Mouse (Mus musculus): Measurements from ENCODE around the gene Dcaf11. TPM values are rescaled to one million over a fixed set of nuclear protein-coding genes. Genes with fewer than 3 reads are reported as not detected.
A peak's percentile ranks its signal among the peaks of the same experiment; 100 is the strongest.

Gene Dcaf11
- polyA plus RNA-seq, 1 experiment from 2014 or later: 102 TPM

- H3K4me1 ChIP-seq (ENCODE audit: control insufficient read depth, insufficient read depth, low read length): peaks cover 3% of the 10 kb centered on the region; the same call in 1 of the 2 replicates
- H3K27me3 ChIP-seq (replicated peaks; ENCODE audit: control insufficient read depth, insufficient read depth, low read length): no peaks in the 10 kb centered on the region
- no peaks in the 10 kb centered on the region for H3K9me3 ChIP-seq (ENCODE audit: control insufficient read depth, low read length)
- H3K27ac ChIP-seq (ENCODE audit: low read length): no peak overlapping the region
- no peak for ATAC-seq
- no peak overlapping the region for H3K4me2 ChIP-seq (ENCODE audit: low read depth, low read length)
- 76% methylated on average over 5 of the region's 5 CpGs for WGBS
- peaks cover 12% of the 10 kb centered on the region for H3K36me3 ChIP-seq (ENCODE audit: control insufficient read depth, insufficient read depth, low read length)
- no peak overlapping the region for H3K4me3 ChIP-seq (ENCODE audit: low read length)
- H3K9ac ChIP-seq (ENCODE audit: low read depth, low read length): no peak overlapping the region
Observed at GRCm38 (mm10) chr14:55551347-55551746, 8.5 kb upstream of the Dcaf11 start.

DNA sequence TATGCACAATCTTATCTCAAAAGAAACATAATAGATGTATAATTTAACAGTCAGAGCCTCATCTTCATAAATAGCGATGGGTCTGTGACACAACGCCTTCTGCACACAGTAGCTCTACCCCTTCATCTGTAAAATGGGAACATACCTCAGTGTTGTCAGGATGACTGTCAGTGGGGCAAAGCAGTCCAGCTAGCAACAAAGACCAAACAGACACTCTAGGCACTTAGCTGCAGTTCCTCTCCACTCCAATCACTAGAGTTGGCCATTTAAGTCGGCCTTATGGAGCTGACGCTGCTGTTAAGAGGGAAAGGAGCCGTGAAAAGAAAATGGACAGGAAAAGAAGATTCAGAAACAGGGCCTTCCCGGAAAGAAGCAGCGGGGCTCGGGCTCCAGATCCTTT is 8.0 kb upstream of the Dcaf11 start:
- no peak overlapping the region for H3K4me2 ChIP-seq (ENCODE audit: low read depth, low read length)
- H3K4me3 ChIP-seq (ENCODE audit: low read length): no peak overlapping the region
- WGBS: 94% methylated on average over 8 of the region's 8 CpGs
- no peak overlapping the region for H3K9ac ChIP-seq (ENCODE audit: low read depth, low read length)
- no peak overlapping the region for H3K27ac ChIP-seq (ENCODE audit: low read length)
- H3K9me3 ChIP-seq (ENCODE audit: control insufficient read depth, low read length): no peaks in the 10 kb centered on the region
- H3K27me3 ChIP-seq (replicated peaks; ENCODE audit: control insufficient read depth, insufficient read depth, low read length): no peaks in the 10 kb centered on the region
- H3K36me3 ChIP-seq (ENCODE audit: control insufficient read depth, insufficient read depth, low read length): peaks cover 12% of the 10 kb centered on the region
- ATAC-seq: no peak
- H3K4me1 ChIP-seq (ENCODE audit: control insufficient read depth, insufficient read depth, low read length): peaks cover 6% of the 10 kb centered on the region; the same call in 1 of the 2 replicates

GRCm38 (mm10) chr14:55554635-55555034 is 5.2 kb upstream of the Dcaf11 start:
- Histone ChIP-seq H3K27me3 (replicated peaks; ENCODE audit: control insufficient read depth, insufficient read depth, low read length) (no peaks in the 10 kb centered on the region), H3K9ac (ENCODE audit: low read depth, low read length) (no peak overlapping the region), H3K27ac (ENCODE audit: low read length) (no peak overlapping the region), H3K4me1 (ENCODE audit: control insufficient read depth, insufficient read depth, low read length) (peaks cover 6% of the 10 kb centered on the region; the same call in 1 of the 2 replicates), H3K9me3 (ENCODE audit: control insufficient read depth, low read length) (no peaks in the 10 kb centered on the region), H3K36me3 (ENCODE audit: control insufficient read depth, insufficient read depth, low read length) (no peaks in the 10 kb centered on the region), H3K4me3 (ENCODE audit: low read length) (no peak overlapping the region), H3K4me2 (ENCODE audit: low read depth, low read length) (no peak overlapping the region)
- ATAC-seq: no peak

GRCm38 (mm10) chr14:55555788-55556187 is 4.0 kb upstream of the Dcaf11 start:
- no peak overlapping the region for H3K9ac ChIP-seq (ENCODE audit: low read depth, low read length)
- H3K36me3 ChIP-seq (ENCODE audit: control insufficient read depth, insufficient read depth, low read length): no peaks in the 10 kb centered on the region
- H3K9me3 ChIP-seq (ENCODE audit: control insufficient read depth, low read length): no peaks in the 10 kb centered on the region
- peaks cover 6% of the 10 kb centered on the region; the same call in 1 of the 2 replicates for H3K4me1 ChIP-seq (ENCODE audit: control insufficient read depth, insufficient read depth, low read length)
- WGBS: 82% methylated on average over 3 of the region's 3 CpGs
- ATAC-seq: no peak
- no peaks in the 10 kb centered on the region for H3K27me3 ChIP-seq (replicated peaks; ENCODE audit: control insufficient read depth, insufficient read depth, low read length)
- H3K4me3 ChIP-seq (ENCODE audit: low read length): no peak overlapping the region
- H3K27ac ChIP-seq (ENCODE audit: low read length): no peak overlapping the region
- no peak overlapping the region for H3K4me2 ChIP-seq (ENCODE audit: low read depth, low read length)

DNA sequence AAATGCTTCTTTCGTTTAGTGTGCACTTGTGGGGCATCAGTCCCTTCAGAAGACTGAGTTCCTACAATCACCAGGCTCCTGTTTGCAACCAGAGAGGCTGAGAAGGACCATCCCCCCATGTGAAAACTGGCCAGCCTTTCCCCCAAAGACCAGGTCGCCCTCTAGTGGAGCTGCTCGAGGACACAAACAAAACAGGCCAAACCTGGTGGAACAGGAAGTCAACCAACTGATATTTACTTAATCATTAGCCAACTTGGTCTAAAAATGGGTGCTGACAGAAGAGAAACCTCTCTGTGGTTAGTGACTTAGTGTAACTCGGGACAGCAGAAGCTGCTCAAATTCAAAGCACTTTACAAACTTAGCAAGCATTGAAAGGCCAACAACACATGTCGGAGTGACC is 2.8 kb upstream of the Dcaf11 start:
- 0 out of 2 replicates have a peak overlapping the region, but pooled peaks have one; percentile 1 for H3K4me2 ChIP-seq (ENCODE audit: low read depth, low read length)
- no peaks in the 10 kb centered on the region for H3K9me3 ChIP-seq (ENCODE audit: control insufficient read depth, low read length)
- no peak overlapping the region for H3K4me3 ChIP-seq (ENCODE audit: low read length)
- H3K9ac ChIP-seq (ENCODE audit: low read depth, low read length): no peak overlapping the region
- ATAC-seq: no peak
- peak overlapping the region; percentile 67 for H3K27ac ChIP-seq (ENCODE audit: low read length)
- peaks cover 16% of the 10 kb centered on the region for H3K4me1 ChIP-seq (ENCODE audit: control insufficient read depth, insufficient read depth, low read length)
- H3K36me3 ChIP-seq (ENCODE audit: control insufficient read depth, insufficient read depth, low read length): no peaks in the 10 kb centered on the region
- 20% methylated on average over 5 of the region's 5 CpGs for WGBS
- H3K27me3 ChIP-seq (replicated peaks; ENCODE audit: control insufficient read depth, insufficient read depth, low read length): no peaks in the 10 kb centered on the region

GRCm38 (mm10) chr14:55557587-55557986 is 2.2 kb upstream of the Dcaf11 start:
- no peak for ATAC-seq
- Histone ChIP-seq H3K4me2 (ENCODE audit: low read depth, low read length) (no peak overlapping the region), H3K4me1 (ENCODE audit: control insufficient read depth, insufficient read depth, low read length) (peaks cover 17% of the 10 kb centered on the region), H3K36me3 (ENCODE audit: control insufficient read depth, insufficient read depth, low read length) (no peaks in the 10 kb centered on the region), H3K27me3 (replicated peaks; ENCODE audit: control insufficient read depth, insufficient read depth, low read length) (no peaks in the 10 kb centered on the region), H3K9me3 (ENCODE audit: control insufficient read depth, low read length) (no peaks in the 10 kb centered on the region), H3K4me3 (ENCODE audit: low read length) (no peak overlapping the region), H3K27ac (ENCODE audit: low read length) (peak overlapping the region; percentile 67), H3K9ac (ENCODE audit: low read depth, low read length) (no peak overlapping the region)
- 84% methylated on average over 3 of the region's 3 CpGs for WGBS

DNA sequence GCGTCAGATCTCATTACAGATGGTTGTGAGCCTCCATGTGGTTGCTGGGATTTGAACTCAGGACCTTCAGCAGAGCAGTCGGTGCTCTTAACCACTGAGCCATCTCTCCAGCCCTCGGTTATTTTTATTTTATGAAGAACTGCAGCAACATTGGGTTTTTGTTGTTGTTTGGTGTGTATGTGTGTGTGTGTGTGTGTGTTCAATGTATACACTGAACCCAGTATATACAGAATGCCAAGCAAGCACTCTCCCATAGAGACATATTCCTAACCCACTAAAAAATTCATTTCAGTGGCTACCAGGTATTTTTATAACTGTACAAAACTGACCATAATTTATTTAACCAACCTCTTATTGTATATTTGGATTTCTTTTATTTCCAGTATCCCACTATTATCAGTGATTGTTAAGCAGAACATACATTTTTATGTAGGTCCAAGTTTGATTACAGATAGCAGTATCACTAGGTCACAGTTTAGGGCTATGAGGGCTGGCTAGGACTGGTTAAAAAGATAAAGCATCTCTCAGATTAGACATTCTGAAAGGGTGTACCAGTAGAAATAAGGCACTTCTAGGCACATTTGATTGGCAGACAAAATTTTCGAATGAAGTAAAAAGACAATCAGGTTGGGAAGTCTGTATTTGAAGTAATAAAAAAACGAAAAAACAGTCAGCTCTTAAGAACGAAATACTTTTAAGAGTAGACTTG is 912 bp upstream of the Dcaf11 start:
- Histone ChIP-seq H3K27me3 (replicated peaks; ENCODE audit: control insufficient read depth, insufficient read depth, low read length) (no peaks in the 10 kb centered on the region), H3K4me1 (ENCODE audit: control insufficient read depth, insufficient read depth, low read length) (peaks cover 17% of the 10 kb centered on the region), H3K4me2 (ENCODE audit: low read depth, low read length) (peak overlapping the region; percentile 65), H3K9me3 (ENCODE audit: control insufficient read depth, low read length) (no peaks in the 10 kb centered on the region), H3K27ac (ENCODE audit: low read length) (no peak overlapping the region), H3K4me3 (ENCODE audit: low read length) (no peak overlapping the region; the same call in 1 of the 2 replicates), H3K36me3 (ENCODE audit: control insufficient read depth, insufficient read depth, low read length) (0 out of 2 replicates have a peak, but pooled peaks cover 2% of the 10 kb centered on the region), H3K9ac (ENCODE audit: low read depth, low read length) (no peak overlapping the region)
- ATAC-seq: no peak
- 51% methylated on average over 6 of the region's 6 CpGs for WGBS

DNA sequence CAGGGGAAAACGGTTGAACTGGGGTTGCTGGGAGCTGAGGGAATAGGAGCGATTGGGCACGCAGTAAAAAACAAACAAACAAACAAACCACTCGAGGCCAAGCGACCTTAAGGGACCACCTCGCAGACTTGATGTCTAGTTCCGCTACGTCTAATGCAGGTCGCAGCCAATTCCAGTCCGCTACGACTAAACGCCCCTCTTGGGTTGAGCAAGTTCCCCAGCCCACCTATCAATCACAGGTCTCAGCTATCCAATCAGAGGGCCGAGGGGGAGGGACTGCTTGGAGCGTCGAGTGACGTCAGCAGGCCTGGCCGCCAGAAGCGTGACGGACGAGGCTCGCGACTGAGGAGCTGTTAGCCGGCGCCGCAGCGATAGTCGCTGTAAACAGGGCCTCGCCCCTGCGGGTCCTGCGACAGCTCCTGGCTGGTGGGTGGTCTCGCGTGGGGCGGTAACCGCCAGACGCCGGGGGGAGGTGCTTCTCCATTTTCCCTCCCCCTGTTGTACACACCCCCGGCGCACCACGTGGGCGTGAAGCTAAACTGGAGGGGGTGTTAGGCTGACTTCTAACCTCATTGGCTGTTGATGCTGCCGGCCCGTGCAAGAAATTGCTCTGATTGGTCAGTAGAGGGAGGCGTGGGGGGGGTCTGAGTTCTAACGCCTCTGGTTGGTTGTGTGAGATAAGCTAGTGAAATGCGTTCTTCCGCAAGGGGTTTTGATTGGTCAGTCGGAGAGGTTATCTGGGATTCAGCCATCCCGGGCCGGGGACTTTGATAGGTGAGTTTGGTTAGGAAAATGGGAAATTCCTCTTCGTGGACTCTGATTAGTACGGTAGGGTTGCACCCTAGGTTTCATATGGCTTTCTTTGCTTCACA is 632 bp downstream of the Dcaf11 start, which contains the start of gene A730061H03Rik:
Gene A730061H03Rik (minus strand): TSS at position 205 of the 872 bp plus-strand sequence.
- Histone ChIP-seq H3K36me3 (ENCODE audit: control insufficient read depth, insufficient read depth, low read length) (peaks cover 9% of the 10 kb centered on the region; the same call in 1 of the 2 replicates), H3K9ac (ENCODE audit: low read depth, low read length) (peak within 1 kb of the TSS; percentile 80), H3K9me3 (ENCODE audit: control insufficient read depth, low read length) (no peaks in the 10 kb centered on the region), H3K27me3 (replicated peaks; ENCODE audit: control insufficient read depth, insufficient read depth, low read length) (no peaks in the 10 kb centered on the region), H3K4me3 (ENCODE audit: low read length) (peak within 1 kb of the TSS; percentile 71), H3K27ac (ENCODE audit: low read length) (peak within 1 kb of the TSS; percentile 98), H3K4me1 (ENCODE audit: control insufficient read depth, insufficient read depth, low read length) (peaks cover 14% of the 10 kb centered on the region), H3K4me2 (ENCODE audit: low read depth, low read length) (peak within 1 kb of the TSS; percentile 83)
- under 1% methylated on average over 51 of the region's 51 CpGs for WGBS
- peak; percentile 94 for ATAC-seq

- no peak for ATAC-seq
- H3K4me1 ChIP-seq (ENCODE audit: control insufficient read depth, insufficient read depth, low read length): peaks cover 11% of the 10 kb centered on the region
- H3K36me3 ChIP-seq (ENCODE audit: control insufficient read depth, insufficient read depth, low read length): peaks cover 15% of the 10 kb centered on the region; the same call in 1 of the 2 replicates
- no peak overlapping the region for H3K27ac ChIP-seq (ENCODE audit: low read length)
- no peak overlapping the region for H3K4me3 ChIP-seq (ENCODE audit: low read length)
- no peak overlapping the region for H3K9ac ChIP-seq (ENCODE audit: low read depth, low read length)
- no peaks in the 10 kb centered on the region for H3K27me3 ChIP-seq (replicated peaks; ENCODE audit: control insufficient read depth, insufficient read depth, low read length)
- H3K4me2 ChIP-seq (ENCODE audit: low read depth, low read length): no peak overlapping the region
- WGBS: 80% methylated on average over 10 of the region's 10 CpGs
- no peaks in the 10 kb centered on the region for H3K9me3 ChIP-seq (ENCODE audit: control insufficient read depth, low read length)
Observed at GRCm38 (mm10) chr14:55561860-55562259, 2.1 kb downstream of the Dcaf11 start.

All from intestine, embryonic 16.5 days (tissue).